Mouse (Mus musculus) intestine, embryonic 14.5 days (tissue): ENCODE results near the gene Rassf4. TPM values are rescaled to one million over a fixed set of nuclear protein-coding genes. Genes with fewer than 3 reads are reported as not detected.

Experiments used
- ATAC-seq: fragments of 200-750 bp; cut with Nextera tagmentation; replicated peaks from 2 replicates; pipeline ENCODE4 v1.8.0; 2017; ENCODE audit warnings: low read depth, moderate number of reproducible peaks, moderate TSS enrichment, moderate library complexity; ENCODE audit not compliant: low FRiP score, low TSS enrichment
- DNase-seq: peaks from one replicate; pipeline ENCODE4 v3.0.0-alpha.2; 2018; ENCODE audit warnings: low spot score
- H3K27ac ChIP-seq: fragments of 300-500 bp; sonication (generic); 2 replicates; pipeline ENCODE4 v1.5.1; 2014; ENCODE audit warnings: low read depth, mild to moderate bottlenecking, control low read depth
- H3K27me3 ChIP-seq: fragments of 300-500 bp; sonication (generic); replicated peaks from 2 replicates; pipeline ENCODE4 v1.6.1; 2014; ENCODE audit warnings: low read length, control low read depth; ENCODE audit not compliant: control insufficient read depth, insufficient read depth
- H3K36me3 ChIP-seq: fragments of 300-500 bp; sonication (generic); 2 replicates; pipeline ENCODE4 v1.6.1; 2014; ENCODE audit warnings: low read length, control low read depth; ENCODE audit not compliant: control insufficient read depth, insufficient read depth
- H3K4me1 ChIP-seq: fragments of 300-500 bp; sonication (generic); replicated peaks from 2 replicates; pipeline ENCODE4 v1.6.1; 2014; ENCODE audit warnings: low read length, control low read depth, mixed read lengths; ENCODE audit not compliant: control insufficient read depth, insufficient read depth
- H3K4me2 ChIP-seq: fragments of 300-500 bp; sonication (generic); 2 replicates; pipeline ENCODE4 v1.6.1; 2014; ENCODE audit warnings: low read length
- H3K4me3 ChIP-seq: fragments of 300-500 bp; sonication (generic); 2 replicates; pipeline ENCODE4 v1.5.1; 2014; ENCODE audit warnings: low read depth, low read length, control low read depth, mixed read lengths
- H3K9ac ChIP-seq: fragments of 300-500 bp; sonication (generic); 2 replicates; pipeline ENCODE4 v1.6.1; 2014; ENCODE audit warnings: mild to moderate bottlenecking, low read length
- H3K9me3 ChIP-seq: fragments of 300-500 bp; sonication (generic); 2 replicates; pipeline ENCODE4 v1.6.1; 2016; ENCODE audit warnings: low read length, control low read depth; ENCODE audit not compliant: control insufficient read depth
- whole genome bisulfite sequencing: fragments of 180-500 bp; shearing (Covaris S2); extraction: QIAGEN DNeasy Blood & Tissue Kit; methylation state at CpG from one replicate; pipeline ENCODE4 v1.1.7; 2014; 5-methylcytosine and 5-hydroxymethylcytosine counted together
- polyA plus RNA-seq: library from polyadenylated mRNA; unstranded; fragments of >200 nt; fragmentation: Nextera tagmentation; extraction: Ambion mirVana; gene quantifications from 2 replicates; pipeline ENCODE4 v1.2.1, GENCODE M21; 2014

The Rassf4 gene
- polyA plus RNA-seq, 1 experiment from 2014 or later: 12.6 TPM

DNA sequence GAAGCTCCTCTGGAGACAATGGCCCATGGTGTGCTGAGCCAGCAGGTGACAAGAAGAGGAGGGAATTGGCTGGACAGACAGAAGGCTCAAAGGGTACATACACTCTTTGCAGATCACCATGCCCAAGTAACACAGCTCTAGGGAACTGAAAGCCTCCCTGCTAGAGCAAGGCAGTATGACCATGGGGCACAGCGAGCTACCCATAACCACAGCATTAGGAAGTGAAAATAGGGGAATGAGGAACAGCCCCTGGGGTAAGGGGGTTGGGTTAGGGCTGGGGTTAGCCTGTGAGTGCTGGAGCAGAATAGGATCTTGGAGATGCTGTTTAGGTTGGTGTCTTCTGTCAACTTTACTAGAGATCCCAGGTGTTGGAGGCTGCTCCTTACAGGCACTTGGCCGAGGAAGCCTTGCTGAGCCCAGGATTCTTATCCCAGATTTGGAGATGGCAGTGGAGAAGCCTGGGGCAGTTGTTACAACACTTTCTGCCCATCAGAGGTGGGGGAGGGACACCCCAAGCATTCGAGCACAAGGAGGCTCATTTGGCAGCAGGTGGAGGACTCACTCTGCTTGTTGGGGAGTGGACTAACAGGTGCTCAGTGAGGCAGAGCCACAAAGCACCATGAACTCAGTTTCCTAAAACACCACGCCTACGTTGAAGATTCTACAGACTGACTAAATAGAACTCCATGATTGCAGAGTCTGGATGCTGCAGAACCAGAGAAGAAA is 6.0 kb upstream of the Rassf4 start:
- no peak for ATAC-seq
- 78% methylated on average over 5 of the region's 5 CpGs for WGBS
- H3K4me1 ChIP-seq: peaks cover 12% of the 10 kb centered on the region

DNA sequence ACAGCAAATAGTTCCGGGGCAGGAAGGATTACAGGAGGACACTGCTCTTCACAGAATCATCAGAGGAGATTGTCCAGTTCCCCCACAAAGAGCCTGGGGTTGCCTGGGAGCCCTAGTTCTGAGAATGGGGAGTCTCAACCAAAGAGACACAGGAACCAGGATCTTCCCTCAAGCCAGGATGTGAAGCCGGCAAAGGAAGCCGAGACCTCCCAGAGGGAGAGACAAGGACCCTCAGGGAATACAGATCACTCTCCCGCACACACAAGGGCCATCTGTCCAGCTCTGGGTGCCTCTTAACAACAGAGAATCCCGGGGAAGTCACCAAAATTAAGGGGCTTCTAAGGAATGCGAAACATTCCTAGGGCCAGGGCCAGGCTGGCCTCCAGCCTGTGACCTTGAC is 3.6 kb upstream of the Rassf4 start:
- no peak overlapping the region for H3K27ac ChIP-seq
- H3K9me3 ChIP-seq: no peaks in the 10 kb centered on the region
- no peak overlapping the region for H3K4me2 ChIP-seq
- ATAC-seq: no peak
- 63% methylated on average over 6 of the region's 6 CpGs for WGBS
- H3K4me1 ChIP-seq: peaks cover 19% of the 10 kb centered on the region
- no peaks in the 10 kb centered on the region for H3K36me3 ChIP-seq
- no peak overlapping the region for H3K4me3 ChIP-seq
- no peaks in the 10 kb centered on the region for H3K27me3 ChIP-seq
- no peak for DNase-seq
- H3K9ac ChIP-seq: no peak overlapping the region

More for the DNA sequence above, 6.0 kb upstream of the Rassf4 start:
- H3K36me3 ChIP-seq: no peaks in the 10 kb centered on the region
- H3K9me3 ChIP-seq: no peaks in the 10 kb centered on the region
- no peaks in the 10 kb centered on the region for H3K27me3 ChIP-seq
- no peak overlapping the region for H3K4me3 ChIP-seq
- no peak for DNase-seq
- H3K9ac ChIP-seq: no peak overlapping the region
- no peak overlapping the region for H3K27ac ChIP-seq
- no peak overlapping the region for H3K4me2 ChIP-seq

DNA sequence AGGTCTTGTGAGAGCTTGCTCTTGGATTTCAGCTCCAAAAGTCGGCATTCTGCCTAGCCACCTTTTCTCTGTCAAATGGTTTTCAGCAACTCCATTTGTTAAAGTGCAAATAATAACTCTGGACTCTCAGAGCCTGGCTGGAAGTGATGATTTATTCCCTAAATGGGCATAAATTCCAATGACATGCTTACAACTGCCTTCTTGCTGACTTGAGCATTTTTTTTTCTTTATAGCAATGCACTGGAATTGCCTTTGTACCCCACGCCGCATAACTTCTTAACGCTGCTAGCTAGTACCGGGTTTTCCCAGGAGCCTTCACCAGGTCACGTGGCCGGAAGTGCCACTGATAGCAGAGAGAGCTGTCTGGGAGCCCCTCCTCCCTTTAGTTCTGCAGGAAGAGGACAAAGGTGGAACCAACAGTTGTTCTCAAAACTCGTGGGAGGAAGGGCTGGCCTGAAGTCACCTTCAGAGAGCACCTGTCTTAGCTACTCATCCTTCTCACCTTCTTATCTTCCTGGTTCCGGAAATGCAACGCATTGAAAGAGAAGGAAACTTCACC is 2.7 kb upstream of the Rassf4 start:
- H3K4me2 ChIP-seq: no peak overlapping the region
- peaks cover 19% of the 10 kb centered on the region for H3K4me1 ChIP-seq
- H3K9me3 ChIP-seq: no peaks in the 10 kb centered on the region
- no peak overlapping the region for H3K27ac ChIP-seq
- no peak overlapping the region for H3K4me3 ChIP-seq
- no peaks in the 10 kb centered on the region for H3K27me3 ChIP-seq
- no peak for DNase-seq
- ATAC-seq: no peak
- WGBS: 65% methylated on average over 10 of the region's 10 CpGs
- no peak overlapping the region for H3K9ac ChIP-seq
- H3K36me3 ChIP-seq: no peaks in the 10 kb centered on the region

DNA sequence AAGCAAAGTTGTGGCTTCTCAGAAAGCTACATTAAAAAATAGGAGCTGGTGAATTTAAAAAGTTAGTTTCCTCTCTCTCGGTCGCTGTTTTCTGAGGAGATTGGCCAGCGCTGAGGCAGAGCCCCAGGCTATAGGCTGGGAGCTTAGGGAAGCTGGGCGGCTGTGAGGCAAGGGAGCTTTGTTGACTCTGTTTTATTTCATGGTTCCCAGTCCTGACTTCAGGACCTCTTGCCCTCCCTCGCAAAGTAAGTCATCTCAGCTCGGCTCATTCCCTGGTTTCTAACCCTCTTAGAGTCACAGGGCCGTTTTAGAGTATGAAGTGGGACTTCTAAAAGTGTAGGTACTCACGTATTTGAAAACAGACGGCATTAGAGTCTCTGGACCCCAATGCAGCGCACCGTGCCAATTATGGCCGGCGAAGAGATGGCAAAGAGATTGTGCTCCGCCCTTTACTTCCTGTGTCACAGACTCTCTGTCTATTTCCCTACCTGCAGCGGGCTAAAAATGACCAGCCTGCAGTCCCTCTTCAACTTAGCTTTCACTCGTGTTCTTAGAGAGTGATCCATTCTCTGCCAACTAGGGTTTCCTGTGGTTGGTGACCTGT is 633 bp upstream of the Rassf4 start:
- H3K4me3 ChIP-seq: peak overlapping the region; percentile 56
- no peaks in the 10 kb centered on the region for H3K9me3 ChIP-seq
- peak overlapping the region; percentile 97 for H3K4me2 ChIP-seq
- H3K4me1 ChIP-seq: peaks cover 31% of the 10 kb centered on the region
- no peaks in the 10 kb centered on the region for H3K27me3 ChIP-seq
- H3K36me3 ChIP-seq: no peaks in the 10 kb centered on the region
- ATAC-seq (peak; percentile 37; the same call in 1 of the 2 replicates), DNase-seq (no peak)
- peak overlapping the region; percentile 40 for H3K9ac ChIP-seq
- 18% methylated on average over 16 of the region's 16 CpGs for WGBS
- peak overlapping the region; percentile 77 for H3K27ac ChIP-seq

DNA sequence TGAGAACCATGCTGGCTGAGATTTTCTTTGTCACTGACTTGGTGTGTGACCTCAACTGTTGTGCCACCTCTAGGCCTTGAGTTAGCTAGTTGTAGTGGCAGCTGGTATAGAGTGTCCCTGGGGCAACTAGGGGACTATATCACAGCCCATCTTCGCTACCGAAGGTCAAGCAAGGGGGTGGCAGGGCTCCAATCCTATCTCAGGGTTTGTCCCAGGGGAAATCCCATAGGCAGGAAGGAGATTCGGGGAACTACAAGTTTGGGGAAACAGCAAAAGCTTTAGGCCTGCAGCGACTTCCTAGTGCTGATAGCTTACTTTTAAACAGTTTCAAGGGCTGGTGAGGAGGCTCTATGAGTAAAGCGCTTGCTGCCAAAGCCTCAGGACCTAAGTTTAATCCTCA is 1.4 kb downstream of the Rassf4 start:
- no peak overlapping the region for H3K4me3 ChIP-seq
- no peak for ATAC-seq
- H3K9ac ChIP-seq: no peak overlapping the region
- no peaks in the 10 kb centered on the region for H3K9me3 ChIP-seq
- no peak overlapping the region for H3K27ac ChIP-seq
- no peaks in the 10 kb centered on the region for H3K27me3 ChIP-seq
- 71% methylated on average over 5 of the region's 5 CpGs for WGBS
- DNase-seq: no peak
- peak overlapping the region; percentile 97 for H3K4me2 ChIP-seq
- peaks cover 31% of the 10 kb centered on the region for H3K4me1 ChIP-seq
- H3K36me3 ChIP-seq: no peaks in the 10 kb centered on the region

GRCm38 (mm10) chr6:116671768-116672167 is 2.0 kb downstream of the Rassf4 start:
- no peak for ATAC-seq
- 87% methylated on average over 4 of the region's 4 CpGs for WGBS

GRCm38 (mm10) chr6:116671031-116671430 is 2.7 kb downstream of the Rassf4 start:
- Histone ChIP-seq H3K9ac (no peak overlapping the region), H3K27me3 (no peaks in the 10 kb centered on the region), H3K9me3 (no peaks in the 10 kb centered on the region), H3K4me1 (peaks cover 24% of the 10 kb centered on the region), H3K4me2 (peak overlapping the region; percentile 13; the same call in 1 of the 2 replicates), H3K27ac (no peak overlapping the region), H3K36me3 (no peaks in the 10 kb centered on the region), H3K4me3 (no peak overlapping the region)
- peak; percentile 74 for DNase-seq
- ATAC-seq: no peak
- 23% methylated on average over 5 of the region's 5 CpGs for WGBS

More at GRCm38 (mm10) chr6:116671768-116672167, 2.0 kb downstream of the Rassf4 start:
- Histone ChIP-seq H3K4me1 (peaks cover 31% of the 10 kb centered on the region), H3K27ac (no peak overlapping the region), H3K4me2 (no peak overlapping the region), H3K9me3 (no peaks in the 10 kb centered on the region), H3K4me3 (no peak overlapping the region), H3K27me3 (no peaks in the 10 kb centered on the region), H3K36me3 (no peaks in the 10 kb centered on the region), H3K9ac (no peak overlapping the region)
- no peak for DNase-seq

- Histone ChIP-seq H3K4me2 (no peak overlapping the region), H3K27me3 (no peaks in the 10 kb centered on the region), H3K27ac (no peak overlapping the region), H3K4me3 (no peak overlapping the region), H3K4me1 (peaks cover 24% of the 10 kb centered on the region), H3K9ac (no peak overlapping the region), H3K9me3 (no peaks in the 10 kb centered on the region), H3K36me3 (no peaks in the 10 kb centered on the region)
- DNase-seq (no peak), ATAC-seq (no peak)
- WGBS: 64% methylated on average over 6 of the region's 6 CpGs
Observed at GRCm38 (mm10) chr6:116670144-116670543, 3.6 kb downstream of the Rassf4 start.
